Mouse (Mus musculus) testis, postnatal 10 days (tissue): ENCODE measurements at regions not wholly inside any gene's neighbourhood (a gene's known extent, or its start where the extent isn't known, plus 50 kb on each side); places are given as distances from the start of the nearest gene placed in this dataset.

Experiments
- DNase-seq: peaks from one replicate; pipeline ENCODE4 v3.0.0; 2021; ENCODE audit warnings: low spot score

- DNase-seq: no peak
Measured at GRCm38 (mm10) chr3:131056893-131057660, 53.2 kb upstream of the Lef1 start.

- DNase-seq: no peak
Measured at GRCm38 (mm10) chr3:131054241-131054972, 55.9 kb upstream of the Lef1 start.

GRCm38 (mm10) chr3:131047716-131048115 is 62.6 kb upstream of the Lef1 start:
- DNase-seq: no peak

- DNase-seq: no peak
Measured at GRCm38 (mm10) chr3:131046412-131046811, 63.9 kb upstream of the Lef1 start.

DNA sequence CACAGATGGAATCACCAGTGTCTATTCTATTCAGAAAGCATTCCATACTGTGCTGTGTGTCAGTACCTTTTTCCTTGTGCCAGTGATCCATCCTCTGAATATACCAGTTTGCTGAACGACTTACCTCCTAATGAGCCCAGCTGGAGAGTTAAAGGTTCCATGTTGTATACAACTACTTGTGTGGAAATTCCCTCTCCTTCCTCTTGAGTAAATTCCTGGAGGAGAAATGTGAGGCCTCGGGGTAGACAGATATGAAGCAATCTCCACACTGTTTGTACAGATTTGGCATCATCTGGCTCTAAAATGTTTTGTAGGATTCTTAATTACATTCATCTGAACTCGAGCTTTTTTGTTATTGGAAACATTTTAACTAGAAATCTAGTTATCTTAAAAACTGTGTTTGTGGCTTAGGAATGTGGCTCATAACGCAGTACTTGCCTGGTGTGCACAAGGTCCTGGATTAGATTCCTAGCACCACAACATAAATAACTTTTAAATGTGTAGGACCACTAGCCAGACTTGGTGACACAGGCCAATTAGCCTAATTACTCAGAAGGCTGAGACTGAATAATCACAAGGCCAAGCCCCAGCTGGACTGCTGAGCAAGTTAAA is 70.0 kb upstream of the Lef1 start:
- no peak for DNase-seq

GRCm38 (mm10) chr3:131037095-131037494 is 73.2 kb upstream of the Lef1 start:
- no peak for DNase-seq

DNA sequence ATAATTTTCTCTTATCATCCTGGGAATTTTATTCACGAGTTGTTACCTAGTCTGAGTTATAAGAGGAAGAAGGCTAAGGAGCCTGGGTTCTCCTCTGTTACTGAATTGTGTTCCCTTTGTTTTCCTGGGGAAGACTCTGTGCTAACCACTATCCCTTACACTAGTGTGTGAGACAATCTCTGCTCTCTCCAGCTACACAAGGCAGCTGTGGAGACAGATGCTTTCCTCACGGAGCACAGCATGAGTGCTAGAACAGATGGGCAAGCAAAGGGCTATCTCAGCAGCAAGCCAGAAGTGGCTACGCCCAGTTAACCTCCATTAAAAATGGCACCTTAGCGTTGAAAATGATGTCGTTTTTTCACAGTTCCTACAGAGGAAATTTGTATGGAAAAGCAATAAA is 75.5 kb upstream of the Lef1 start:
- no peak for DNase-seq

GRCm38 (mm10) chr3:131026336-131026735 is 83.9 kb upstream of the Lef1 start:
- no peak for DNase-seq

GRCm38 (mm10) chr3:131019163-131019956 is 90.9 kb upstream of the Lef1 start:
- peak; percentile 46 for DNase-seq

- DNase-seq: no peak
Measured at GRCm38 (mm10) chr3:131017899-131018298, 92.4 kb upstream of the Lef1 start.

GRCm38 (mm10) chr3:131016104-131016503 is 94.2 kb upstream of the Lef1 start:
- no peak for DNase-seq

DNA sequence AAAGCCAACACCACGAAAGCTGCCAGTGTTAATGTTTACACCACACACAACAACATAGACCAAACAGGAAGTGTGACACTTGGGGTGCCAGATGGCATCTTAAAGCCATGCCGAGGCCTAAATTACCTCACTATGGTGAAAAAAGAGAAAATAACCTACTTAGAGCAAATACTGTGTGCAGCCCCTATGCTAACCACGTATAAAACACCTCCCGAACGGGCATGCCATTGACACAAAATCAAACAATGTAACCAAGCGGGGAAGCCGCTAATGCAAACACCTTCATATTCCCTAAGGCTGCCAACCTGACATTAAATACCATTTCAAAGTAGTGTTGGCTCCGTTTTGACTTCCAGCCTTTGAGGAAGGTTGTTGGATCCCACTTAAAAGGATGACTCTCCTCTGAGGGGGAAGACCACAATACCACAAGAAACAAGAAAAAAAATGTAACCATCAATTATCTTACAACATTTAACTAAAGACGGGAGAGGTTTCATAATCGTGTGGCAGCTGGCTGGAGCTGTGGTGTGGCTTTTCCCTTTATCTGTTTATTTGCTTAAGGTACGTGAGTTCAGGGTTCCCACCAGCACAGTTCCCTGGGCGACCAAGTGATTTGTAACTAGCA is 96.1 kb upstream of the Lef1 start:
- DNase-seq: no peak

DNA sequence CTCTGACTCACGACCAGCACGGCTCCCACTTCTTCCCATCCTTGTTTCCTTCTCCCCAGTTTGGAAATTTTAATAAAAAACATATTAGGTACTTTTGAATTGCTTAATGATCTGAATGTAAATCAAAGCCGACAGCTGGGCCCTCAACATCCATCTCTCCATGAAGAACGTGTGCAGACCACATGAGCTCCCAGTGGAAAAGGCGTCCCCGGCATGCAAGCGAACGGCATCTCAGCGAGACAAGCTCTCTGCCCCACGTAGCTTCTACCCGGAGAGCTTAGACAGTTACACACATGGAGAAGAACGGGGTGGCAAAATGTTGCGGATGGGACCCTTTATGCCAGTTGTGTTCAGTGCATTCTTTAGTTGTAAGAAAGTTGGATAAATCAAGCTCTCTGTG is 109.6 kb upstream of the Lef1 start:
- DNase-seq: no peak

DNA sequence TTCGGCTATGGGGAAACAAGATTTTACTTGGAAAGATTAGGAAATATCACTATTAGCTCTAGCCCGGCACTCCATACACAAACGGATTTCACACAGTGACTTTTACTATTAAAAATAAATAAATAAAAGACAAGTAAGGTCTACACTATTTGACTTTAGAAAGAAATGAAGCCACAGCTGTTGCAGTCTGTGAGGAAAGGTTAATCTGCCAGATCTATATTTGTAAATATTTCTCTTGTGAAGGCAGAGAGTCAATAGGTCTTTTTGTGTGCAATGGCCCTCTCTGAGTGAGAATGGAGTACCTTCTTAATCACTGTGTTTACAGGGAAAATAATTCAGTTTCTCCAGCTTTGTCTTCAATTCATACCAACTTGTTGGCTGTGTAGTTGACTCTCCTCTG is 110.0 kb upstream of the Lef1 start:
- DNase-seq: no peak

GRCm38 (mm10) chr3:130999818-131000217 is 110.5 kb upstream of the Lef1 start:
- no peak for DNase-seq

DNA sequence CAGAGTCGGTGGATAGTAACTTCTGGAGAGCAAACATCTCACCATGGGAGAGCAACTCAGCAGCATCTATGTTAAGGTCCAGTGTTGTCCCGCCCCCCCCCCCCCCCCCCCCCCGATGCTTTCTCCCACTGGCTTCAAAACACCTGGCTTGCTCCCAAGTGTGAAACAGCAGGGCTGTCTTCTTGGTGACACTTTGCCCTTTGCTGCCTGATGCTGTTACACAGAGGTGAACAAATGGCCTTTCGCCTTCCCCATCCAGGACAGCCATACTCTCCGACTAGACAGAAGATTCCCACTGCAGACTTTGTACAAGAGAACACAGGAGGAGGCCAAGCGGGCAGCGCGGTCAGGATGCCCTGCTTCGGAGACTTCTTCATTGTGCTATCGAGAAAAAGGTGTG is 111.8 kb upstream of the Lef1 start:
- no peak for DNase-seq

- no peak for DNase-seq
Measured at GRCm38 (mm10) chr3:130996786-130997185, 113.5 kb upstream of the Lef1 start.

DNA sequence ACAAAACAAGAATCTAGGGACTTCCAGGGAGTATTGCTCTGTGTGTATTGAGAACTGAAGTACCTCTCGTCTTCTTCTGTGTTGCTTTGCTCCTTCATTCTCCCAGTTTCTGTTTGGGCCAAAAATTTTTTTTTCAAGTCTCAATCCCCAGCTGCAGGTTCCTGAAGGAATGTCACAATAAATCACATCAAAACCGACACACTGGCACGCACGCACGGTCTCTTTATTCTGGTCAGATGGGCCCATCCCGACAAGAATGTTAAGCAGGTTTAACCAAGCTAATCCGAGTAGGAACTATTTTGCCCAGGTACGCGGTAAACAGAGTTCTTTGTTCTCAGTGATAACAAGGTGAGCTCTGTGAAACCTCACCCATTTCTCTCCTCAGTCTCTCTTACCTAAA is 118.3 kb upstream of the Lef1 start:
- DNase-seq: no peak

DNA sequence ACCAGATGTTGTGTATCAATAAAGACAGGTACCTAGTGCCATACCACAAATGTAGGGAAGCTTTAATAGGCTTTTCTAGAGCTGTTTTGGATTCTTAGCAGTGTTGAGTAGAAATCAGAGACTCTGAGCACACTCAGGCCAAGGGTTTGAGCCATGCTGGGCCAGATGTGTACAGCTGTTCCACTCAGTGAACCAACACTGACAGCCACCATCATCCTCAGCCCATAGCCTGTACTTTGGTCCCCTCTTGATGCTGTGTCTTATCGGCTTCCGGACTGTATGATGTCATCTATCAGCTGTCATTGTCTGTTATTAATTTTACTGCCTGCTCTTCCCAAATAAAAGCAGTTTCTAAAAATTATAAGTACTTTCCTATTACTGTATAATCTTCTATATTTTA is 123.6 kb upstream of the Lef1 start:
- DNase-seq: no peak

- no peak for DNase-seq
Measured at GRCm38 (mm10) chr3:130986101-130986500, 124.2 kb upstream of the Lef1 start.

GRCm38 (mm10) chr3:130981566-130981965 is 128.7 kb upstream of the Lef1 start:
- no peak for DNase-seq
